Mouse (Mus musculus): ENCODE measurements at regions not wholly inside any gene's neighbourhood (a gene's known extent, or its start where the extent isn't known, plus 50 kb on each side); places are given as distances from the start of the nearest gene placed in this dataset.
A peak's percentile ranks its signal among the peaks of the same experiment; 100 is the strongest.

DNA sequence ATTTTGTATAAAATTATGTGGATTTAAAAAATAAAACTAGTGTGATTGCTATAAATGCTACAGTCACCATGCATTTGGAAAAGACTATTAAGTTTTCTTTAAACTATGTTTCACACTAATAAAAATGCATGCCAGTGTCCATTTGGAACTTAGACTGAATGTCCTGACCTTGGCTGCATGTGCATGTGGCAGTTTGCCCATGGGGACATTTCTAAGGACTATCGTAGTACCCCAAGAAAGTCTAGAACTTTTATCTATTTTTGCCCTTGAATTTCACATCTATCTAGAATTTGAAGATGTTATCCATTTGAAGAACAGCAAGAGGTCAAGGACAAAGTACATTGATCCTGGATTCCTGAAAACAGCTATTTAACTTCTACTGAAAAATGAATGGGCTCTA, 745.9 kb downstream of the Tmem182 start:
- DNase-seq (ENCODE audit: low spot score) = no peak

DNA sequence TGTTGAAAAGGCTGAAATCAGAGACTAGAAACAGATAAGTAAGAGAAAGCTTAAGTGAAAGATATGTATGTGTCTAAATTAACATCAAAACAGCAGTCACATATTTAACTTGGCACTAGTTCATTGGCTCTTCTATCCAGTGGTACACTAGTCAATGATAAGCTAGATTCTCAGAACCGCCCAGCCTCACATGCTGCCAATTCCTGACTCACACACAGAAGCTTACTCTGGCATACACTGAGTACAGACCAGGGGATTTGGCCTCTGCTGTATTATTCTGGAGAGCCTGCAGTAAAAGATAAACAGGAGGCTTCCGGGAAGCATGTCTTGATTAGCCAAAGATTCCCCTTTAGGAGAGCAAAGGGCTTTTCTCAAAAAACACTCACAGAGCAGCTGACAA, 750.2 kb downstream of the Tmem182 start:
- no peak for DNase-seq (ENCODE audit: low spot score)

DNA sequence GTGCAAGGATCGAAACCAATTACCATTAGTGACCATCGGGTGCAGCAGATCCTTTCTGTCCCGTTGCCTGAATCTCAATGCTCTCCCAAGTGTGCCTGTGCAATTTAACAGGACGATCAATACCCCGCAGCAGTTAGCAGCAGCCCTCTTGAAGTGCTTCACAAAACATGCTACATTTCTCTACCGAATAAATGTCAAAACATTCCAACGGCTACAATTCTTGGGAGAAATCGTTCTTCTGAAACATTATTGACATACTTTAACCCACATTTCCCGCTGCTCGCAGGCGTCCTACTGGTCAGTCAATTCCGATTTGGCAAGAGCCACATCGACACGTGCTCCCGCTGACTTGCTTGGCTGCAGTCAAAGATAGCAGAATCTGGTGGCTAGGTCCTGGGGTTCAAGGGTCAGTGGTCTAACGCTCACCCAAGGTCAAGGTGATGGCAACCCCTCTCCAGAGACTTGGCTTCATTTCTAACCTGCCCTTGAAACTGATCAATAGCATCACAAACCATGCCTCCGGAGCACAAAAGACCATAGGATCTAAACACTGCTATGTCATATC, 753.8 kb downstream of the Tmem182 start:
- no peak for DNase-seq (ENCODE audit: low spot score)

DNA sequence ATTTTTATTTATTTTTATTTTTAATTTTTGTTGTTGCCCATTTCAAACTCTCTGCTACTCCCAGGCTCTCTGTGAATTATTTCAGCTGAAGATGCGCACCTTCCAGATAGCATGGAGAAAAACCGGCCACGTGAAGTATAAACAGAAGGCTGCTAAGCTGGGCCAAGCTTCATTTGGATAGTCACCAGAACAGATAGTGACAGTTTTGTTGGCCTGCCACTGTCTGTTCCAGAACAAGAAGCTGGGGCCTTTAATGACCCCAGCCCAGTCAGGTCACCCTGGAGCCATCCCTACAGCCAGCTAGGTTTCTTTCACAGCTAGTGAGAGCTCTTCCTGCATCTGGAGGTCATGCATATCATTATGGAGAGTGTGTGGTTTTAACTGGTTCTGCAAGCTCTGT, 754.6 kb downstream of the Tmem182 start:
- no peak for DNase-seq (ENCODE audit: low spot score)

DNA sequence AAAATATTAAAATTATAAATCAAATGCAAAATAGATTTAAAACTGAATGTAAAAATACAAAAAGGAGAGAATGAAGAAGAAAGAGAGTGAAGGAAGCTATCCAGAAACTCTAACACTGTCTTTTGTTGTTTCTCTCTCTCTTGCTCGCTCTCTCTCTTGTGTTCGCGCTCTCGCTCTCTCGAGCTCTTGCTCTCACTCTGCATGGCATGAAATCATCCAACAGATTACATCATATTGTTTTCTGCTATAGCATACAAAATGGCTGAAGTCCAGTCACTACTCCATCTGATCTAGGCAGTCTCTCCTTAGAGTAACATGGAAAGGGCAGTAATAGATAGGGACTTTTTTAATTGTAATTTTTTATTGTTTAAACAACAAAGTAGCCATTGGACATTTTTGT, 798.1 kb downstream of the Tmem182 start:
- no peak for DNase-seq (ENCODE audit: low spot score)

DNA sequence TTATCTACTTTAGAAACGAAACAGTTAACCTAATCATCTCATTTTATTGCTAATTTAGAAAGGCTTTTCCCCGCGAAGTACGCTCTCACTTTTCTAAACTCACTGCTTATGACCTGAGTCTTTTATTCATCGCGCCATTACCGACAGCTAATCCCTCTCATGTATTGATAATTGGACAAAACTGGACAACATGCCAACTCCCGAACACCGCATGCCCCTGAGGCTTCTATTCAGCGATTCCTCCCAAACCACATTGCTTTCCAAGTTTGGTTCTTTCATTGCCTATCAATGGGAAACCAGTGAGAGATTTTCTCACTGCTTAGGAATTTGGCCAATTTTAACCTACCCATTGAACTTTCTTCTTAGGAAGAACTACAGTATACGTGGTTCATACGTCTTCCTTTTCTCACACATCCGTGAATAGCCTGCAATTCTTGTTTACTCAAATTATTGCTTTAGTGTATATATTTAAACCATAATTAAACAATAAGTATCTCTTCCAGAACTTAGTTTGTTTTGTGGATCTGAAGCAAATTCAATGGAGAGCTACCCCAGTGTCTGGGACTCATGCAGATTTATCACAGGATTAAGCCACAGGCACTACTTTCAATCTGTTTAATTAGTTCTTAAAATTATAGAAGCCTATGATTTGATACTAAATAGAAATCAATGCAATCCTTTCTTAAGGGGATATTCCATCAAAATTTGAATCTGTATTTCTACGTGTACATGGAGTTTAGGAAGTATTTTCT, 799.8 kb downstream of the Tmem182 start:
- no peak for DNase-seq (ENCODE audit: low spot score)

DNA sequence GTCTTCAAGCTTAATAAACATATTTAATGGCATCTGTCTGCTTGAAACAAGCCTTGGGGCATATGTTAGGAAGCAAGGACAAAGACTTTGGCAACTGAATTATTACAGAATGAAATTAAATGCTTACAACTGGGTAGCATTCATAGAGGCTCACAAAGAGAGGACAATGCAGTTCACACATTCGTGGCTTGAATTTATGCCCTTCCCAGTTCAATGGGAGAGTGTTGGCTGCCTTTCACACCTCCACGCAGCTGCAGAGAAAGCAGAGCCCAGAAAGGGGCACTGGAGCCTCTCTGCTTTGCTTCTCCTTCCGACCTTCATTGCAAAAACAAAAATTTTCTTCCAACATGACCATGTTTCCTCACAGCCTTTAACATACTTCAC, 800.3 kb downstream of the Tmem182 start:
- peak; percentile 2 for DNase-seq (ENCODE audit: low spot score)

DNA sequence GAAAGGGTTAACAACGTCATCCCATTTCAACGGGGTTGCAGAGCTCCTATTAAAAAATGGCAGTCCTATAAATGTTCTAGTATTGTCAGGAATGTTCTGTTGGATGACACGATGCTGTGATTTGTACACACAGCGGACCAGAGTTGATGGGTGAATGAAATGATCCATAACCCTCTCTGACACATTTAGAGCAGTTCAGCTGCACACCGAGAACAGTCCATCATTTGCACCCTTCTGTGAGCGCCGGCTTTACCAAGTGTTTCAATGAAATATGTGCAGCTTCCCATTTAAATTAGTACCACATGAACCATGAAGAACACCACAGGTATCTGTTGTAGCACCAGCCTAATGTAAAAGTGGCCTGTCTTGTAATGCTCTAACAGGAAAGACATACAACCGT, 805.4 kb downstream of the Tmem182 start:
- no peak for DNase-seq (ENCODE audit: low spot score)

DNA sequence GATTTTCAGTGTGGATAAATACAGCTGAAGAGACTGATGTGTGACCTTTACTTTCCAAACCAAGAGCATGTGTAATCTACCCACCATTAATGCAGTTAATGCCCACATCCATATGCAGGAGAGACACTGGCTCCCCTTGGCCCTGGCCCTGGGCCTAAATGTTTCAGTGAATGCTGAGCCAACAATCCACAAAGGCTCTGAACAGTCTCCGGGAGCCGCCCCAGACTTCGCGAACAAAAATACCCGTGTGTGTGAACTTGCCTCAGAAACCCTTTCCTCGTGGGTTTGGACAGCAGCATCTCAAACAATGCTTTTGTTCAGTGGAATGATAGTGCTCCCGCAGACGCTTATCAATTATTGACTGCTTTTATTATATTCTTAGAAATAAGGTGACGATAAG, 846.4 kb downstream of the Tmem182 start:
- DNase-seq (ENCODE audit: low spot score) = no peak

DNA sequence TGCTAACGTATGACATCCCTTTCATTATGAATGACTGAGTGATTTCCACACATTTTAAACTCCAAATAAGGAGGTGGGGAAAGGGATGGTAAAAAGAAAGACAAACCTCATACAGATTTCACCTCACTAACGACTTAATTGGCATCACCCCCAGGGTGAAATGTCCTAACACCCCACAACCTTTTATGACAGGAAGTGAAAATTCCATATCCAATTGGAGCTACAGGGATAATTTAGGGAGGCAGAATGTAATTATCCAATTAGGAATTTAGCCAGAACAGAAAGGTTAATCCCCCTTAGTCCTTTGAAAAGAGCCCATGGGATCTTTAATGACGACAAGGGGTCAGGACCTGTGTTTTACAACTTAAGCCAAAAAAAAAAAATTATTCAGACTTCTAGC, 846.8 kb downstream of the Tmem182 start:
- DNase-seq (ENCODE audit: low spot score) = no peak

DNA sequence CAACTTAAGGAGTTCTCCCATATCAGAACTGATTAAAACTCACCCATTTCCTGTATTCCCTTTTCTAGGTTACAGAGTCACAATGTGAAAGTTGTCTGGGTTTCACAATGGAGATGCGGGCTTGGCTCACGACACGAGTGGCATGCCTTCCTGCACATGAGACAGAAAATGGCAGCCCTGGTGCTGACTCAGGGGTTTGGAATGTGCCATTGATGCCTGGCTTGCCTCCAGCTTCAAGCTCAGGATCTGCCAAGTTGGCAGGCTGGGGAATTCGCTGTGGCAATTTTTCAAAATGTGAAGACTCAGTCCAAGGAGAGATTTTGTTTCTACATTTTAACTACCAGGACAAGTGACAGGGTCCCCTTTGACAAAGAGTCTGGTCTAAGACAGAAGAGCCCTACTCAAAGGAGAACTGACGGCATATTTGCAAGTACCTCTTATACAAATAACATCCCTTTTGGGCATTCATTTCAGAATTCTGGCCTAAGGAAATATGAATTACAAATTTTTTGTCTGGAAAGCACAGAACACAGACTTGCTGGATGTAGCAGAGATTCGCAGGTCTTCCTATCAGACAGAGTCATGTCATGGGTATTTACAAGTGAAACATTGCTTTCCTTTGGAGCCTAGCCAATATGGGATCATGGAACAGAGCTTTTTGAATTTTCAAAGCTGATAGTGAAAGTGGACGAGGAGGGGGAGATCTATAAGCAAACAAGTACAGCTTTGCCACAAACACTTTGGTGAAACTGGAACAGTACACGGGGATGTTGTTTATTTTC, 847.4 kb downstream of the Tmem182 start:
- DNase-seq (ENCODE audit: low spot score) = peak; percentile 33

DNA sequence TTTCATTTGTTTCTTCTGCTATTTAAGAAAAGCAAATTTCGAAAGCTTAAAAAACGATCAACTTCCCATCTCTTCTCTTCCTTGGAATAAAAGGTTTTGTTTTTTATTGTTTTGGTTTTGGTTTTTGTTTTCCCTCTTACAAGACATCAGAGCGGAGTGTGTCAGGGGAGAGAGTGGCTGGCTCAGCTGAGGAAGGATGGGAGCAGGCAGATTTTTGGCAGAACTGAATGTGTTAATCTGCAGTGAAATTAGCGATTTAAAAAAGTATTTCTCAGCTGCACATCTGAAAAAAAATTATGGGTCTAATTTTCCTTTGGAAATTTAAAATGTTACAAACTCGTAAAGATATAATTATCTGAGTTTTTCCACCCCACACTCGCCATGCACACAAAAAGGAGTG, 868.7 kb downstream of the Tmem182 start:
- DNase-seq (ENCODE audit: low spot score) = no peak

DNA sequence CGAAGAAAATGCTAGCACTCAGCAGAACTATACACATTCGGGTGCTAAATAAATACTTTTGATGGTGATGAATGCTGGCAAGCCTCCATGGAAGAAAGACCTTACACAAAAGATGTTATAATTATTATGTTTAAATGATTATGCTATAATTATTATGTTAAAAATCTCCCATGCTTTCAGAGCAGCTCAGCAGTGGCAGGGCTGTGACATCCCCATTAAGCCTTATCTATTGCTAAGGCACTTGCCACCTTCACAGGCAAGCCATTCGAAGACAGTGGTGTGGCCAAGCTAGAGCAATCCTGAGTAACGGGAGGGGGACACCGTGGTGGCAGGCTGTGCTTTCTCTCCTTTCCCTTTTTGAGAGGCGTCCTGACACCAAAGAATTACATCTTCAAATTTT, 869.9 kb downstream of the Tmem182 start:
- DNase-seq (ENCODE audit: low spot score) = no peak

DNA sequence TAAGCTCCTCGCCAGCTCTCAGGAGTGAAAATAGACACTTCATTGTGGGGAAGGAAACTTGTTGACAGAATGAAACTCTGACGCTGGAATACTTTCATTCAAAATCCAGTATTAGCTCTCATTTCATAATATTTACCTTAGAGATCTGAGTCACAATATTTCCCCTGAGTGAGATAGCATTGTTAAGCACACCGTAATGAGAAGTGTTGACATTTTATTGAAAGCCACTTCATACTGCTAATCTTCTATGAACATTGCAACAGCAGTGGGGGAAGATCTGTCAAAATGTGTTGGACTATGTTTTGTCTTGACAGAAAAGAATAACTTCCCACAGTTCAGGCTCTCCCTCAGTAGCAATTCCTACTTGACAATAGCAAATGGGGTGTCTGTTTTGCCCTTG, 900.3 kb downstream of the Tmem182 start:
- DNase-seq (ENCODE audit: low spot score) = no peak

DNA sequence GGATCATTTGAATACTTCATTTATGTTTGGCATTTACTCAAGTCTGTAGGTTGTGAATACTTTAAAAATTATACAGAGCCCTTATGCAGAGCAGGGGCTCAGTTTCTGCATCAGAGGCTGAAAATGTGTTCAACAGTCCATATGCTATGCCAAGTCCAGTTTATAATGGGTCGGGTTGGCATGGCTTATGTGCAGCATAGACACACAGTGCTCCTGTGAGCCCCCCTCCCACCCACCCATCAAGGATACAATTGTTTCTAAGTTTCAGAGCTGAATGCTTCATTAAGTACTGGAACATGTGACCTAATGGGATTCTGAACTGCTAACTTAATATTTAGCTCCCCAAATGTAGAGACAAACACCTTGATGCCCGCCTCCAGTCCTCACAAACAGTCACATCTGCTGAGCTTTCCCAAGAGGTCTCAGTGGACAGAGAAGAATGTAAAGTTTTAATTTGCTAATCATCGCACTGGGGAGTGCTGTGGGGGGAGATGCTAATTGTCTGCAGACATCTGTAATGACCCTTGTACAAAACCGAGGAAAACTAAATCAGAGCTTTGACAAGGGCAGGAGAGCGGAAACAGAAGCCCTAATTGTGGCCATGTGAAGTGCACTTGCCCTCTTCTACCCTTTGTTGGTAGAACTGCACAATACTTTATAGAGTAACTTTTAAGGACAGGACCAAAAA, 937.4 kb downstream of the Tmem182 start:
- DNase-seq (ENCODE audit: low spot score) = no peak

DNA sequence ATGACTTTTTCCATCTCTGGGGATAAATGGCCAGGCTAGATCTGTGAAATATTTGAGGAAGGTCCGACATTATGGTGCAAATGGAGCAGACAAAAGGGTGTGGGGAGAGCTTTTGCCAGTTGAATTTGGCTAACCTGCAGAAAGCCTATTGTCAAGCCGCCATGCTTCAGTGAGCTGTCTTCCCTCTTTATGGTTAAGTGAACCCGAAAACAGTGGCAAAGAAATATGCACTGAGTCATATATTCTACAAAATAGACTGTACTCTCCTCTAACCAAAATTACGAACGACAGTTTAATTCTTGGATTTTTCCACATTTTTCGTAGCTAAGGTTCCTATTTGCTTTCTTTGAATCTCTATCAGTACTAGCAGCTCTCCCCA, 937.9 kb downstream of the Tmem182 start:
- DNase-seq (ENCODE audit: low spot score) = no peak

DNA sequence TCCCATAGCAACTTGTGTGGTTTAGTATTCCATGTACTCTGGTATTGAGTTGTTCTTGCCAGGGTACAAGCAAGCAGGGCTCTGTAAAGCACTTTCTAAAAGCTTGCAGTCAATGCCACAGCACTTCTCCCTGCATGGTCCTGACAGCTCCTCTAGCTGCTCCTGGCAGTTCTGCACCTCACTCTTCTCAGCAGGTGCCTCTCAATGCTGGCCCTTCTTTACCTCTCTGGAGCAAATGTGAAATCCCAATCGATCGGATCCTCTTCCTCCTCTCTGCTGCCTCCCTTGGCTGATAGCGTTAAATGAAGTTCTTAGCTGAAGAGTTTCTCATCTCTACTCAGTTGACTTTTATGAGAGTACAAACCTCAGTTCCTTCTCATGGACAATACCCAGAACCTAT, 939.1 kb downstream of the Tmem182 start:
- no peak for DNase-seq (ENCODE audit: low spot score)

DNA sequence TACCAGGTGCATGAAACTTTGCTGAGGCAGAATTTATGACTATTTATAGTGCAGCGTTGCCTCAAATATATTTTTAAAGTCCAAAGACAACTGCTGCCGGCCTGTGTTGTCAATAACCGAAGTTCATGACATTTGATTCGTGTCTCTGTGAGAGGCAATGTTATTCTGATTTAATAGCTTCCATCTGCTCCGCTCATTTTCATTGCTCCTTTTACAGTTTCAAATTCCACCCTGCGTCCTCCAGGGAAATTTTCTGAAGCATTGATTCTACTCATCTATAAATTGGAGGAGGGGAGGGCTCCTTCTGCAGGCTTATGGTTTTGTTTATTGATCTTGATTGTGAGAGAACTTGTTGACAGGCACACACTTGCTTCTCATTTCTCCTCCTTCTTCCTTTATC, 936.2 kb upstream of the Pou3f3 start:
- no peak for DNase-seq (ENCODE audit: low spot score)

All from layer of hippocampus, adult 9-10 months (tissue).